In the genomic region with DNA sequence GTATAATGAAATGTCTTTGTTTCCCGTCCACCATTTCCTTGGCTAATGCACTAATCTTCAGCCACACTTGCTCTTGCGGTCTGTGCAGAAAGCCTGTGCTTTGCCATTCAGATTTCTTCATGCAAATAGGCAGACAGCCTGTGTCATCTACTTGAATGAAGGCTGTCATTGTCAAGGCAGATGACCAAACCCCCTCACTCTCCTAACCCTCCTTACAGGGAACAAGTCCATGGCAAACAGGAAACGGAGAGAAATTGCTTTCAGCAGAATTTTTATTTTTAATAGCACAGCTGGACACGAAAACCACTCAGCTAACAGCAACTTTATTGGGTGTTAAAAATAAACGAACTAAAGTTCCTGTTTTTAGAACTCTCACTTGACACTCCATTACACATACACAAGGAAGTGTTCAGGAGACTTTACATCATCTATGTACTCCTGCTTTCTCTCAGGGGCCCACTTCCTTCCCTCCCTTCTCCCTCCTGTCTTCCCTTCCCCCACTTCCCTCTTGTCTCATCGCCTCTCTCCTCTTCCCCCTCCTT, we compare ENCODE assay signal across 8 mouse cellular contexts. TPM values are rescaled to one million over a fixed set of nuclear protein-coding genes. Genes with fewer than 3 reads are reported as not detected.
DNase-seq lines count a peak whose midpoint lies in the region; ATAC-seq and TF ChIP-seq lines count a peak whose summit lies in the region.

No protein-coding gene starts in this region.

- peak overlapping the region; percentile 33 for H3K4me2 ChIP-seq in liver, embryonic 12.5 days
- no peak overlapping the region for H3K4me2 ChIP-seq in stomach, embryonic 16.5 days (ENCODE audit: low read depth, low read length)
- no peak overlapping the region for H3K4me2 ChIP-seq in forebrain, embryonic 15.5 days (replicated peaks)

- 16% methylated on average over 6 of the region's 6 CpGs for WGBS in liver, embryonic 12.5 days (ENCODE audit: insufficient replicate concordance)
- 41% methylated on average over 6 of the region's 6 CpGs for WGBS in stomach, embryonic 16.5 days
- WGBS in forebrain, embryonic 15.5 days, result 26% methylated on average over 6 of the region's 6 CpGs

- TF ChIP-seq CTCF in gastrocnemius, adult 2 months (IDR thresholded peaks at IDR 0.05), result no peak
- no peak for TF ChIP-seq CTCF in testis, adult 2 months (IDR thresholded peaks at IDR 0.05; ENCODE audit: control insufficient read depth, insufficient read depth, insufficient replicate concordance, low read depth, low read length)

- no peak for DNase-seq in gastrocnemius, adult 2 months
- DNase-seq in gastrocnemius, adult 8-10 months (ENCODE audit: low spot score in 2 of 2), result no peak
- no peak for DNase-seq in testis, postnatal 14 days (ENCODE audit: low spot score)
- DNase-seq in left cerebral cortex, postnatal 4 days, result no peak

- H3K36me3 ChIP-seq in testis, adult 2 months (ENCODE audit: control insufficient read depth, insufficient read depth, low read length), result no peaks in the 10 kb centered on the region
- peaks cover 56% of the 10 kb centered on the region for H3K36me3 ChIP-seq in liver, embryonic 12.5 days
- no peaks in the 10 kb centered on the region for H3K36me3 ChIP-seq in stomach, embryonic 16.5 days (ENCODE audit: control insufficient read depth, insufficient read depth, low read length)
- no peaks in the 10 kb centered on the region for H3K36me3 ChIP-seq in forebrain, embryonic 15.5 days

- H3K9me3 ChIP-seq in liver, embryonic 12.5 days (replicated peaks), result no peaks in the 10 kb centered on the region
- H3K9me3 ChIP-seq in stomach, embryonic 16.5 days (replicated peaks; ENCODE audit: control insufficient read depth, low read length), result no peaks in the 10 kb centered on the region
- no peaks in the 10 kb centered on the region for H3K9me3 ChIP-seq in forebrain, embryonic 15.5 days

- TF ChIP-seq POLR2A in testis, adult 2 months (IDR thresholded peaks at IDR 0.05; ENCODE audit: control insufficient read depth, low read depth, low read length), result no peak

- intact Hi-C loops in gastrocnemius, adult 2 months (cut with DNase I), result no loop called here
- intact Hi-C loops in left cerebral cortex, postnatal 4 days (cut with DNase I), result no loop called here

- H3K4me1 ChIP-seq in testis, adult 2 months (ENCODE audit: control insufficient read depth, insufficient read depth, low read length), result no peaks in the 10 kb centered on the region
- peaks cover 84% of the 10 kb centered on the region for H3K4me1 ChIP-seq in liver, embryonic 12.5 days
- H3K4me1 ChIP-seq in stomach, embryonic 16.5 days (ENCODE audit: control insufficient read depth, insufficient read depth, low read length), result peaks cover 18% of the 10 kb centered on the region
- no peaks in the 10 kb centered on the region for H3K4me1 ChIP-seq in forebrain, embryonic 15.5 days

- 0 out of 2 replicates have a peak, but pooled peaks have one; percentile 6 for ATAC-seq in liver, embryonic 12.5 days
- ATAC-seq in stomach, embryonic 16.5 days (ENCODE audit: insufficient read depth, low FRiP score), result no peak
- ATAC-seq in forebrain, embryonic 15.5 days (replicated peaks), result no peak

- peak overlapping the region; percentile 22; the same call in 1 of the 2 replicates for H3K9ac ChIP-seq in liver, embryonic 12.5 days
- no peak overlapping the region for H3K9ac ChIP-seq in stomach, embryonic 16.5 days (ENCODE audit: low read length)
- no peak overlapping the region for H3K9ac ChIP-seq in forebrain, embryonic 15.5 days (replicated peaks)

- H3K27ac ChIP-seq in gastrocnemius, adult 2 months, result peak overlapping the region; percentile 57
- 0 out of 2 replicates have a peak overlapping the region, but pooled peaks have one; percentile 13 for H3K27ac ChIP-seq in testis, adult 2 months (ENCODE audit: control insufficient read depth, insufficient read depth, low read depth, low read length)
- peak overlapping the region; percentile 79 for H3K27ac ChIP-seq in liver, embryonic 12.5 days
- peak overlapping the region; percentile 46 for H3K27ac ChIP-seq in stomach, embryonic 16.5 days (ENCODE audit: low read length)
- H3K27ac ChIP-seq in forebrain, embryonic 15.5 days (replicated peaks), result no peak overlapping the region

- no peaks in the 10 kb centered on the region for H3K27me3 ChIP-seq in testis, adult 2 months (ENCODE audit: control insufficient read depth, insufficient read depth, low read length)
- no peaks in the 10 kb centered on the region for H3K27me3 ChIP-seq in liver, embryonic 12.5 days (replicated peaks)
- H3K27me3 ChIP-seq in stomach, embryonic 16.5 days (ENCODE audit: control insufficient read depth, insufficient read depth, low read length), result no peaks in the 10 kb centered on the region
- no peaks in the 10 kb centered on the region for H3K27me3 ChIP-seq in forebrain, embryonic 15.5 days

- no peak overlapping the region for H3K4me3 ChIP-seq in gastrocnemius, adult 2 months
- H3K4me3 ChIP-seq in testis, adult 2 months (ENCODE audit: control insufficient read depth, low read depth, low read length), result no peak overlapping the region
- H3K4me3 ChIP-seq in liver, embryonic 12.5 days, result no peak overlapping the region
- no peak overlapping the region for H3K4me3 ChIP-seq in stomach, embryonic 16.5 days (replicated peaks; ENCODE audit: low read length)
- no peak overlapping the region for H3K4me3 ChIP-seq in forebrain, embryonic 15.5 days

RNA-seq across cellular contexts. Expression of gene St3gal6, which starts 22.2 kb away (rescaled TPM):
- total RNA-seq in gastrocnemius, adult 2 months (2021), result 100 to 1,000 TPM; 140 to 170 TPM
- total RNA-seq in gastrocnemius, adult 8-10 months (2022), result 100 to 1,000 TPM; 147 to 185 (median 164) TPM
- polyA plus RNA-seq in testis, adult 2 months (2012; rRNA removed), result 24.2 and 27.0 TPM in 2 replicates
- polyA plus RNA-seq in liver, embryonic 12.5 days (2016; fragmentation: Nextera tagmentation; extraction: Ambion mirVana), result 60.1 TPM in 2 replicates
- 11.7 and 14.7 TPM in 2 replicates for polyA plus RNA-seq in stomach, embryonic 16.5 days (2015; fragmentation: Nextera tagmentation; extraction: Ambion mirVana)
- polyA plus RNA-seq in forebrain, embryonic 15.5 days (2015; fragmentation: Nextera tagmentation; extraction: Ambion mirVana), result 4.3 and 6.8 TPM in 2 replicates
- 10 to 100 TPM; 12.6 to 14.4 TPM for total RNA-seq in left cerebral cortex, postnatal 4 days (2021)
